Mouse (Mus musculus) bone marrow macrophage, adult 2 months (primary cell): Measurements from ENCODE around the gene Krcc1.

Experiments
- CTCF ChIP-seq: IDR thresholded peaks from 2 replicates; pipeline ENCODE4 v1.5.1; 2012; ENCODE audit warnings: low read depth, mild to moderate bottlenecking, low read length, moderate library complexity
- POLR2A ChIP-seq: IDR thresholded peaks from 2 replicates; pipeline ENCODE4 v1.6.1; 2012; ENCODE audit warnings: mild to moderate bottlenecking, low read depth, low read length, borderline replicate concordance

- TF ChIP-seq POLR2A (no peak), CTCF (no peak)
Observed at GRCm38 (mm10) chr6:71272316-71272741, 852 bp downstream of the Krcc1 start.
